Mouse (Mus musculus): Measurements from ENCODE around the gene Zfp523. TPM values are rescaled to one million over a fixed set of nuclear protein-coding genes. Genes with fewer than 3 reads are reported as not detected.

Gene Zfp523
- polyA plus RNA-seq, 1 experiment from 2014 or later, result 35.6 TPM

Other genes with a start within 250 kb of the Zfp523 start
- gene Tcp11, start 96.5 kb upstream of the Zfp523 start, polyA plus RNA-seq (2016; fragmentation: Nextera tagmentation; extraction: Ambion mirVana), result 0.68 and 0.85 TPM in 2 replicates
- gene Scube3, start 35.0 kb upstream of the Zfp523 start, polyA plus RNA-seq (2016; fragmentation: Nextera tagmentation; extraction: Ambion mirVana), result 11.5 and 13.9 TPM in 2 replicates
- 2.4 and 4.1 TPM in 2 replicates for gene Def6, start 30.6 kb downstream of the Zfp523 start, polyA plus RNA-seq (2016; fragmentation: Nextera tagmentation; extraction: Ambion mirVana)
- 1.3 and 1.4 TPM in 2 replicates for gene Ppard, start 55.6 kb downstream of the Zfp523 start, polyA plus RNA-seq (2016; fragmentation: Nextera tagmentation; extraction: Ambion mirVana)
- gene Fance, start 136.4 kb downstream of the Zfp523 start, polyA plus RNA-seq (2016; fragmentation: Nextera tagmentation; extraction: Ambion mirVana), result 31.6 and 32.5 TPM in 2 replicates
- gene Rpl10a, start 151.3 kb downstream of the Zfp523 start, polyA plus RNA-seq (2016; fragmentation: Nextera tagmentation; extraction: Ambion mirVana), result 511 and 540 TPM in 2 replicates
- 5.2 and 5.5 TPM in 2 replicates for gene Tead3, start 173.7 kb downstream of the Zfp523 start, polyA plus RNA-seq (2016; fragmentation: Nextera tagmentation; extraction: Ambion mirVana)
- 3.5 and 3.8 TPM in 2 replicates for gene Tulp1, start 188.1 kb downstream of the Zfp523 start, polyA plus RNA-seq (2016; fragmentation: Nextera tagmentation; extraction: Ambion mirVana)

All from forebrain, embryonic 10.5 days (tissue).